Mouse (Mus musculus) kidney, postnatal 25 days (tissue): ENCODE measurements around the gene Naaladl2.

ENCODE experiments used
- DNase-seq, 2 experiments: peaks; one replicate each; pipeline ENCODE4 v3.0.0; 2021; ENCODE audit warnings: mixed read lengths in 2 of 2

The Naaladl2 gene

DNA sequence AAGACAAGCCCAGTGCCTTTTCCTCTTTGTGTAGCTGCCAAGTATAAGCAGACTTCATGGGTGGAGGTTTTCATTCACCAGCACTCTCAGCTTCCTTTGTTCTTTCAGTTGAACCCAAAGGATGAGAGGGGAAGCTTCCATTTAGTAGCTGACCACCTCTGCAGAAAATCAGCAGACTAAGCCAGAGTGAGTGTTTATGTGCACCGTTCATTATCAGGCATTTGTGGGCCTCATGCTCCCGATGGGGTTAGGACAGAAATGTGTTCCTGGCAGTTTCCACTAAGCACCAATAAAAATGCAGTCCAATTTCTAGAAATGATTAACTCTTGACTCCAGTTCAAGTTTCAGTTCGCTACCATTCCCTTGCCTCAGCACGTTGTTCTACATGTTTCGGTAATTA lies 1206.8 kb downstream of the Naaladl2 start:
- peak; percentile 23 to 48 for DNase-seq

DNA sequence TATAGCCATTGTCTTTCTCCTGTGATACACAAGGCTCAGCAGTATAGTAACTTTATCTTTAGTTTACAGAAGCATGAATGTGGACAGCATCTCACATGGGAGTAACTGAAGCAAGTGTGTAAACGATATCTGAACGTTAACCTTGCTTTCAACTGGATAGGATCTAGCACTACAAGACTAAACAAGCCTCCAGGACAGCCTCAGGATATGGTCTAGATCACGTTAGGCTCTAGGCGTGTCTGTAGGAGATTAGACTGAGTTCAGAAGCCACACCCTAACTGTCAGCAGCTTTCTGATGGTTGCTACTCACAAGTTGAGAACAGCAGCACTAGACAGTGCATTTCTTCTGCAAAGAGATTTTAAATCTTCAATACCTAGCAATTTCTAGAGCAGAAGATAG lies 1216.0 kb downstream of the Naaladl2 start:
- DNase-seq = no peak

DNA sequence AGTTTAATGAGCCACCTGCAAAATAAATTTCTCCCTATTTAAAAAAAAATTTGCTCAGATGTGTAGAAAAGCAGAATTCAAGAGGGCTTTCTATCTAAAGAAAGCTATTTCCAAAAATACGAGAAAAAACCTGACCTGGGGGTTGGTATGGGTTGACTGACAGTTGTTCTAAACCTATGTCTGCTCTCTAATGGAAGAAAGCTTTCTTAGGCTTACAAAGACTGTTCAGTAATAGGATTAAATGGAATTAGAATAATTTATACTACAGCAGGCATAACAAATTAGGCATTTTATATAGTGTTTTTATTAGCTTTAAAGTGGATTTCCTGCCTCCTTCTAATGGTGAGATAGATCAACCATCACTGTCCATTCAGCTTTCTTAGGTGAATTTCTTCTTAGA lies 1236.4 kb downstream of the Naaladl2 start:
- DNase-seq = no peak

DNA sequence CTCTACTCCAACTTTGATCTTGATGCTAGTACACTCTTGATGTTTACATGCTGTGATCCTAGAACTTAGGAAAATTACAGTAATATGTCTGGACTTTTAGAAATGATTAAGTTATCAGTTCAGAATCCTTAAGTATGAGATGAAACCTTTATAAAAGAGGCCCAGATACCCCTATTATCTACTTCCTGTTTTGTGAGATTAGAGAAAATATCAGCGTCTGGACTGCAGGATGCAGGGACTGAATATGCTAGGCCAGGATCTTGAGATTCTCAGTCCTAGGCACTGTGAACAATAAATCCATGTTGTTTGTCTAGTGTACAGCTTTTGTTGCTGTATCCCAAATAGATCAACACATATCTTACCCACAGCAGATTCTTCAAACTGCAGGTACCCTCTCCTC lies 1278.4 kb downstream of the Naaladl2 start:
- no peak for DNase-seq

DNA sequence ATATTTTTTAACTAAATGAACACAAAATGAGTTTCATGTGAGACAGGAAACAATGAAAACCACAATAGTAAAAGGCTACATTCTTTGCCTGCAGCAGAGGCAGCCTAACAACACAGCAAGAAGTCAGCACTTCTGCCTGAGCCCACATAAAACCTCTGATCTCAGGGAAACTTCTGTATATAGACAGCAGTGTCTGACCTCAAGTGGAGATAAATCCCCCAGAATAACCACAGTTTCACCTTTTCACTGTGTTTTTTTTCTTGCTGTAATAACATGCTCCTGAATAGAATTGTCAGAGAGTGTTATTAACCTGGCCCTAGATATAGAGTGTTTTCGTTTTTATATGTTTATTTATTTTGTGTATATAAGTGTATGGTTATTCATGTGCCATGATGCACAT lies 1286.8 kb downstream of the Naaladl2 start:
- no peak for DNase-seq

GRCm38 (mm10) chr3:23817585-23817984 lies 1326.5 kb downstream of the Naaladl2 start:
- DNase-seq = peak in 1 of 2 experiments; percentile 3

GRCm38 (mm10) chr3:23758746-23759145 lies 1385.3 kb downstream of the Naaladl2 start:
- no peak for DNase-seq
